Mouse (Mus musculus) intestine, postnatal 0 days (tissue): ENCODE data around the gene Ccdc42. TPM values are rescaled to one million over a fixed set of nuclear protein-coding genes. Genes with fewer than 3 reads are reported as not detected.
A peak's percentile ranks its signal among the peaks of the same experiment; 100 is the strongest.

ENCODE experiments used
- ATAC-seq: fragments of 200-750 bp; cut with Nextera tagmentation; 2 replicates; pipeline ENCODE4 v1.8.0; 2017; ENCODE audit warnings: mild to moderate bottlenecking, moderate TSS enrichment, moderate library complexity
- H3K27ac ChIP-seq: fragments of 300-500 bp; sonication (generic); 2 replicates; pipeline ENCODE4 v1.5.1; 2014; ENCODE audit warnings: mild to moderate bottlenecking, low read depth, low read length, moderate library complexity
- H3K27me3 ChIP-seq: fragments of 300-500 bp; sonication (generic); replicated peaks from 2 replicates; pipeline ENCODE4 v1.6.1; 2014; ENCODE audit warnings: low read length, mixed read lengths; ENCODE audit not compliant: control insufficient read depth, insufficient read depth
- H3K36me3 ChIP-seq: fragments of 300-500 bp; sonication (generic); 2 replicates; pipeline ENCODE4 v1.6.1; 2014; ENCODE audit warnings: mild to moderate bottlenecking, moderate library complexity; ENCODE audit not compliant: control insufficient read depth, insufficient read depth
- H3K4me1 ChIP-seq: fragments of 300-500 bp; sonication (generic); replicated peaks from 2 replicates; pipeline ENCODE4 v1.6.1; 2014; ENCODE audit warnings: antibody characterized with exemption, low read length, mixed read lengths; ENCODE audit not compliant: control insufficient read depth, insufficient read depth
- H3K4me2 ChIP-seq: fragments of 300-500 bp; sonication (generic); replicated peaks from 2 replicates; pipeline ENCODE4 v1.6.1; 2014; ENCODE audit warnings: low read depth, mild to moderate bottlenecking, moderate library complexity
- H3K4me3 ChIP-seq: fragments of 300-500 bp; sonication (generic); 2 replicates; pipeline ENCODE4 v1.5.1; 2014; ENCODE audit warnings: low read depth, low read length
- H3K9ac ChIP-seq: fragments of 300-500 bp; sonication (generic); 2 replicates; pipeline ENCODE4 v1.6.1; 2014; ENCODE audit warnings: mild to moderate bottlenecking, low read depth, low read length
- H3K9me3 ChIP-seq: fragments of 300-500 bp; sonication (generic); 2 replicates; pipeline ENCODE4 v1.6.1; 2016; ENCODE audit warnings: mixed run types; ENCODE audit not compliant: control insufficient read depth
- CTCF ChIP-seq: sonication (generic); IDR thresholded peaks from 2 replicates; pipeline ENCODE4 v1.5.1; 2016; ENCODE audit warnings: low read depth, mild to moderate bottlenecking, control low read depth, antibody characterized with exemption, moderate library complexity
- WGBS: fragments of 180-500 bp; shearing (Covaris S2); extraction: QIAGEN DNeasy Blood & Tissue Kit; methylation state at CpG from one replicate; pipeline ENCODE4 v1.1.7; 2014; 5-methylcytosine and 5-hydroxymethylcytosine counted together
- polyA plus RNA-seq: library from polyadenylated mRNA; unstranded; fragments of >200 nt; fragmentation: Nextera tagmentation; extraction: Ambion mirVana; gene quantifications from 2 replicates; pipeline ENCODE4 v1.2.1, GENCODE M21; 2015

Ccdc42 gene
- polyA plus RNA-seq, 1 experiment from 2014 or later, result 0.21 TPM

DNA sequence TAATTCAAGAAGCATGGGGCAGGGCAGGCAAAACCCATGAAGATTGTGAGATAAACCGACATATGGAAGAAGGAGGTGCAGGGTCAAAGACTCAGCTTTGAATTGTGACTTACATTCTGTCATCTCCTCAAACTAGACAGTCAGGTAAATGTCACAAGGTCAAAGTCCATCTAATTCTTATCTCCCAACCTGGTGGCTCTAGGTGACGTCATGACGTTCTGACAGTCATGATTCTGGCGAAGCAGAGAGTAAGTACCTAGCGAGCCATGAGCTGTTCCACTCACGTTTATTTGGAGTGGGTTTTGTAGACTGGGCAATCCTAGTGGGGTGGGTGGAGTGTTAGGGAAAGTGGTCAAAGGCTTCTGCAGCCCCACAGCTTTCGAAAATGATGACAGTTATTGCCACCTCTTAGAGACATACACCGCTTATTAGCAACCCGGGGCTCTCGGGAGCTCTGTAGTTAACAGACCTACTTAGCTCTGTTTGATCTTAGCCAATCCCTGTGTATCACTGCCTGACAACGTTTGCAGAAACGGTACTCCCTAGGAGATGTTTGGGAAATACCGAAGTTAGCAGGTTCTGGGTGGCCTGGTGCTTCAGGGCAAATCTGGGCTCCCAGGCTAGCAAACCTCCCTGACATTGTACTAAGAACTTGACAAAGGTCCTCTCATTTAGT, 22.3 kb upstream of the Ccdc42 start:
- no peaks in the 10 kb centered on the region for H3K27me3 ChIP-seq
- no peaks in the 10 kb centered on the region for H3K9me3 ChIP-seq
- no peak overlapping the region for H3K9ac ChIP-seq
- no peaks in the 10 kb centered on the region for H3K36me3 ChIP-seq
- no peaks in the 10 kb centered on the region; the same call in 1 of the 2 replicates for H3K4me1 ChIP-seq
- 37% methylated on average over 13 of the region's 13 CpGs for WGBS
- peak; percentile 71 for ATAC-seq
- no peak for TF ChIP-seq CTCF
- peak overlapping the region; percentile 18 for H3K4me2 ChIP-seq
- H3K27ac ChIP-seq, result peak overlapping the region; percentile 73
- no peak overlapping the region for H3K4me3 ChIP-seq

- no peaks in the 10 kb centered on the region for H3K36me3 ChIP-seq
- H3K27ac ChIP-seq, result peak overlapping the region; percentile 73
- no peak overlapping the region for H3K4me3 ChIP-seq
- no peak for TF ChIP-seq CTCF
- WGBS, result 52% methylated on average over 3 of the region's 3 CpGs
- peak; percentile 83 for ATAC-seq
- no peaks in the 10 kb centered on the region for H3K27me3 ChIP-seq
- no peaks in the 10 kb centered on the region; the same call in 1 of the 2 replicates for H3K4me1 ChIP-seq
- H3K4me2 ChIP-seq, result peak overlapping the region; percentile 18; the same call in 1 of the 2 replicates
- H3K9me3 ChIP-seq, result no peaks in the 10 kb centered on the region
- no peak overlapping the region for H3K9ac ChIP-seq
Observed at GRCm38 (mm10) chr11:68565032-68565429, 21.8 kb upstream of the Ccdc42 start.

- 19% methylated on average over 17 of the region's 17 CpGs for WGBS
- no peak overlapping the region for H3K9ac ChIP-seq
- ATAC-seq, result no peak
Observed at GRCm38 (mm10) chr11:68566447-68567059, 20.3 kb upstream of the Ccdc42 start.

GRCm38 (mm10) chr11:68570861-68571260, 16.0 kb upstream of the Ccdc42 start:
- Histone ChIP-seq H3K27ac (no peak overlapping the region), H3K36me3 (no peaks in the 10 kb centered on the region), H3K9ac (no peak overlapping the region), H3K4me1 (no peaks in the 10 kb centered on the region; the same call in 1 of the 2 replicates), H3K4me3 (no peak overlapping the region), H3K4me2 (no peak overlapping the region), H3K27me3 (no peaks in the 10 kb centered on the region), H3K9me3 (no peaks in the 10 kb centered on the region)
- TF ChIP-seq CTCF, result no peak
- ATAC-seq, result no peak
- WGBS, result 71% methylated on average over 5 of the region's 5 CpGs

More at GRCm38 (mm10) chr11:68566447-68567059, 20.3 kb upstream of the Ccdc42 start:
- Histone ChIP-seq H3K36me3 (no peaks in the 10 kb centered on the region), H3K27me3 (no peaks in the 10 kb centered on the region), H3K4me1 (no peaks in the 10 kb centered on the region; the same call in 1 of the 2 replicates), H3K9me3 (no peaks in the 10 kb centered on the region), H3K4me2 (peak overlapping the region; percentile 53), H3K4me3 (0 out of 2 replicates have a peak overlapping the region, but pooled peaks have one; percentile 2), H3K27ac (no peak overlapping the region)
- TF ChIP-seq CTCF, result peak; percentile 85

DNA sequence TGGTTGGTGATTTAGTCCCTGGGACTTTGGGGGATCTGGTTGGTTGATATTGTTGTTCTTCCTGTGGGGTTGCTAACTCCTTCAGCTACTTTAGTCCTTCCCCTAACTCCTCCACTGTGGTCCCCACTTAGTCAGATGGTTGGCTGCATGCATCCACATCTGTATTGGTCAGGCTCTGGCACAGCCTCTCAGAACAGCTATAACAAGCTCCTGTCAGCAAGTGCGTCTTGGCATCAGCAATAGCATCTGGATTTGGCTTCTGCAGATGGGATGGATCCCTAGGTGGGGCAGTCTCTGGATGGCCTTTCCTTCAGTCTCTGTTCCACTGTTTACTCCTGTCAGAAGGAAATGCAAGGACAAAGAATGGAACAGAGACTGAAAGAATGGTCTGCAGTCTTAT, 9.7 kb upstream of the Ccdc42 start:
- no peak overlapping the region for H3K27ac ChIP-seq
- H3K9ac ChIP-seq, result no peak overlapping the region
- H3K27me3 ChIP-seq, result no peaks in the 10 kb centered on the region
- H3K9me3 ChIP-seq, result no peaks in the 10 kb centered on the region
- H3K4me3 ChIP-seq, result no peak overlapping the region
- WGBS, result 85% methylated on average over 1 of the region's 1 CpGs
- H3K4me2 ChIP-seq, result no peak overlapping the region
- TF ChIP-seq CTCF, result no peak
- H3K36me3 ChIP-seq, result no peaks in the 10 kb centered on the region
- ATAC-seq, result no peak
- no peaks in the 10 kb centered on the region for H3K4me1 ChIP-seq

- H3K9ac ChIP-seq, result no peak overlapping the region
- no peaks in the 10 kb centered on the region for H3K9me3 ChIP-seq
- H3K4me3 ChIP-seq, result no peak overlapping the region
- no peaks in the 10 kb centered on the region for H3K4me1 ChIP-seq
- WGBS, result 35% methylated on average over 9 of the region's 9 CpGs
- H3K36me3 ChIP-seq, result no peaks in the 10 kb centered on the region
- ATAC-seq, result no peak
- H3K27ac ChIP-seq, result no peak overlapping the region
- H3K4me2 ChIP-seq, result no peak overlapping the region
- peak; percentile 18; the same call in 1 of the 2 replicates for TF ChIP-seq CTCF
- H3K27me3 ChIP-seq, result no peaks in the 10 kb centered on the region
Observed at GRCm38 (mm10) chr11:68579462-68579881, 7.3 kb upstream of the Ccdc42 start.
